Mouse (Mus musculus) lung, postnatal 0 days (tissue): ENCODE data around the gene Soat1. TPM values are rescaled to one million over a fixed set of nuclear protein-coding genes. Genes with fewer than 3 reads are reported as not detected.

Experiments used
- ATAC-seq: fragments of 200-750 bp; cut with Nextera tagmentation; 2 replicates; pipeline ENCODE4 v1.8.0; 2017; ENCODE audit warnings: moderate library complexity
- DNase-seq: peaks from one replicate; pipeline ENCODE4 v3.0.0-alpha.2; 2016; ENCODE audit warnings: low spot score
- H3K27ac ChIP-seq: fragments of 300-500 bp; sonication (generic); 2 replicates; pipeline ENCODE4 v1.5.1; 2014; ENCODE audit warnings: antibody characterized with exemption, mild to moderate bottlenecking, low read length, mixed read lengths
- H3K27me3 ChIP-seq: fragments of 300-500 bp; sonication (generic); replicated peaks from 2 replicates; pipeline ENCODE4 v1.6.1; 2014; ENCODE audit warnings: low read length, mixed read lengths; ENCODE audit not compliant: insufficient read depth
- H3K36me3 ChIP-seq: fragments of 300-500 bp; sonication (generic); 2 replicates; pipeline ENCODE4 v1.6.1; 2014; ENCODE audit warnings: low read length, mixed read lengths; ENCODE audit not compliant: insufficient read depth
- H3K4me1 ChIP-seq: fragments of 300-500 bp; sonication (generic); 2 replicates; pipeline ENCODE4 v1.6.1; 2014; ENCODE audit warnings: antibody characterized with exemption, low read depth, low read length, mixed read lengths; ENCODE audit not compliant: insufficient read depth
- H3K4me2 ChIP-seq: fragments of 300-500 bp; sonication (generic); replicated peaks from 2 replicates; pipeline ENCODE4 v1.6.1; 2014; ENCODE audit warnings: low read depth, mild to moderate bottlenecking, low read length, moderate library complexity, mixed read lengths
- H3K4me3 ChIP-seq: fragments of 300-500 bp; sonication (generic); 2 replicates; pipeline ENCODE4 v1.5.1; 2014; ENCODE audit warnings: low read depth, low read length
- H3K9ac ChIP-seq: fragments of 300-500 bp; sonication (generic); replicated peaks from 2 replicates; pipeline ENCODE4 v1.6.1; 2014; ENCODE audit warnings: low read depth, mild to moderate bottlenecking
- H3K9me3 ChIP-seq: fragments of 300-500 bp; sonication (generic); 2 replicates; pipeline ENCODE4 v1.6.1; 2016; ENCODE audit warnings: low read length, mixed read lengths
- CTCF ChIP-seq: IDR thresholded peaks from 2 replicates; pipeline ENCODE4 v1.5.1; 2016; ENCODE audit warnings: antibody characterized with exemption, mild to moderate bottlenecking
- EP300 ChIP-seq: IDR thresholded peaks from 2 replicates; pipeline ENCODE4 v1.6.1; 2016; ENCODE audit warnings: antibody characterized with exemption, mild to moderate bottlenecking, control low read depth
- WGBS: fragments of 180-500 bp; shearing (Covaris S2); extraction: QIAGEN DNeasy Blood & Tissue Kit; methylation state at CpG from one replicate; pipeline ENCODE4 v1.1.7; 2014; 5-methylcytosine and 5-hydroxymethylcytosine counted together
- polyA plus RNA-seq: library from polyadenylated mRNA; unstranded; fragments of >200 nt; fragmentation: Nextera tagmentation; extraction: Ambion mirVana; gene quantifications from 2 replicates; pipeline ENCODE4 v1.2.1, GENCODE M21; 2015

Soat1 gene
- polyA plus RNA-seq, 1 experiment from 2014 or later: 110 TPM

DNA sequence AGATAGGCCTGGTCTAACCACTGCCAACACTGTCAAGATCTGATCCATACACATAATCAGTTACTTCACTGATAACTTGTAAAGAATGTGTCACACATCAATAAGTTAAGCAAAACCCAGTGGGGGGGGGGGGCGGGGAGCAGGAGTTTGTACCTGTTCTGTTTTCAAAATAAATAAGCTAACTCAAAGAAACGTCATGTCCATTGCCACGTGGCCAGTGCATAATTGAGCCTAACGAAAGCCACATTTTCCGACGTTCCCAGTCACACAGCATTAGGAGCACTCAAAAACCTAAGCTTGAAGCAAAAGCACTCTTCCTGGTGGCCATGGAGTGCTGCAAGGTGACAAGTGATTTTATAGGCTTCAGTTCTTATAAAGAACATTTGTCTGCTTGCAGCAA lies 13.1 kb downstream of the Soat1 start:
- Histone ChIP-seq H3K9me3 (no peaks in the 10 kb centered on the region), H3K9ac (no peak overlapping the region), H3K4me3 (no peak overlapping the region), H3K4me2 (no peak overlapping the region), H3K27ac (no peak overlapping the region), H3K36me3 (no peaks in the 10 kb centered on the region), H3K4me1 (no peaks in the 10 kb centered on the region), H3K27me3 (no peaks in the 10 kb centered on the region)
- TF ChIP-seq CTCF: no peak
- DNase-seq (no peak), ATAC-seq (no peak)
- 62% methylated on average over 6 of the region's 6 CpGs for WGBS

DNA sequence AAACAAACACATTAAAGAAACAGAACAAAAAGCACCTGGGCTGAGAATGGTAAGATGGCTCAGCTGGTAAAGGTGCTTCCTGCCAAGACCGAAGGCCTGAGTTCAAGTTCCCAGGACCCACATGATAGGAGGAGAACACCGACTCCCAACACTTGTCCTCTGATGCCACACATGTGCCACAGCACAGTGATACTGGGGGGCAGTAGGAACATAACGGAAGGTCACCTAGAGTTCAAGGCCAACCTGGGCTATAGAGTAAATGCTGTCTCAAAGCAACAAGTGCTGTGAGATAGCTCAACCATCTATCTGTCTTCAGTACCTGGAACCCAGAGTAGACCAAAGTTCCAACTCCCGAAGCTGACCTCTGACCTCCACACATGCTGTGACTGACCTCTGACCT lies 13.9 kb downstream of the Soat1 start:
- TF ChIP-seq EP300 (no peak), CTCF (no peak)
- Histone ChIP-seq H3K4me3 (no peak overlapping the region), H3K4me2 (no peak overlapping the region), H3K4me1 (no peaks in the 10 kb centered on the region), H3K27ac (no peak overlapping the region), H3K27me3 (no peaks in the 10 kb centered on the region), H3K36me3 (no peaks in the 10 kb centered on the region), H3K9ac (no peak overlapping the region), H3K9me3 (no peaks in the 10 kb centered on the region)
- ATAC-seq (no peak), DNase-seq (no peak)
- 94% methylated on average over 4 of the region's 4 CpGs for WGBS

DNA sequence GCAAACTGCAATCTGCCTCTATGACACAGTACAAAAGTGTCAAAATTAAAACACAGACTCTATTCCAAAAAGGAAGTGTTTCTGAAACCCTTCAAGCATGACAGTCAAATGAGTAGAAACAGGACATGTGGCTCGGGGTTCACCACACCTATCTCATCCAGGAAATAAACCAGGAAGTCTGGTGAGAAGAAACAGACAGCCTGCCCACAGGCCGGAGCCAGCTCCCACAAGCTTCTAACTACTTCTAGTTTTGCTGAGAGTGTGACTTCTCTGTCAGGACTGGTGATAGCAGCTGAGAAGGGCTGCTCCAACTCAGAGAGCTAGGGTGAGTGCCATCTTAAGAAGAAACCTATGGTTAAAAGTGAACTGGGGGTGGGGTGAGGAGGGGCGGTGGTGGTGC lies 14.4 kb downstream of the Soat1 start:
- Histone ChIP-seq H3K4me1 (no peaks in the 10 kb centered on the region), H3K4me2 (no peak overlapping the region), H3K36me3 (no peaks in the 10 kb centered on the region), H3K9me3 (no peaks in the 10 kb centered on the region), H3K27me3 (no peaks in the 10 kb centered on the region), H3K9ac (no peak overlapping the region), H3K27ac (peak overlapping the region; percentile 22; the same call in 1 of the 2 replicates), H3K4me3 (no peak overlapping the region)
- DNase-seq (peak; percentile 54), ATAC-seq (no peak)
- WGBS: 57% methylated on average over 3 of the region's 3 CpGs
- TF ChIP-seq EP300: no peak
- TF ChIP-seq CTCF: no peak

DNA sequence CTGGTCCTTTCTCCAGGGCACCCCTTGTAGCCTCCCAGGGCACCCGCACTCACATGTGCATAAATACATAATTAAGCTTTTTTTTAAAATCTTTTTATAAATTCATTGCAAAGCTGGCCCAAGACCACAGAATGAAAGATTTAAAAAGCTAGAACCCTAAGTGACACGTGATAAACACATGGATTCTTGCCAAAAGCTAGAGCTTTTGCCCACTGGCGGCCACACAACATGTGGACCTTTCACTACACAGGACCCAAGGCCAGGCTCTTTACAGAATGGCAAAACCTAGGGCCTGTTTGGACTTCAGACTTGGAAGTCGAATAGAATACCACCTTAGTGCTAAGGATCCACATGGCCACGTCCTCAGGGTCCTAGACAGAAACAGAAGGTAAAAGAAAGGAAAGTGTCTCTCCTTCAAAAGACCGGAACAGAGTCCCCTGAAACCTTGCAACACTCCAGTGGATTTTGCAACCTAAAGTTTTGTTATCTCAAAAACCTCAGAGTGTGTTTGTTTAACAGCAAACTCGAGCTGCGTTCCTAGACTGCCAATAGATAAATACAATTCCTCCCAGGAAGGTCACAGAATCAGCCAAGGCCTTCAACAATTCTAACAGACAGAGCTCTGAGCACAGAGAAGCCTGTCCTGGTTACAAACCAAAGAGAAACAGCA lies 15.6 kb downstream of the Soat1 start:
- Histone ChIP-seq H3K4me1 (no peaks in the 10 kb centered on the region), H3K9me3 (no peaks in the 10 kb centered on the region), H3K36me3 (no peaks in the 10 kb centered on the region), H3K9ac (no peak overlapping the region), H3K4me3 (no peak overlapping the region), H3K27me3 (no peaks in the 10 kb centered on the region), H3K4me2 (peak overlapping the region; percentile 27; the same call in 1 of the 2 replicates), H3K27ac (peak overlapping the region; percentile 58)
- WGBS: 30% methylated on average over 8 of the region's 8 CpGs
- TF ChIP-seq EP300 (peak; percentile 92), CTCF (no peak)
- DNase-seq (peak; percentile 82), ATAC-seq (peak; percentile 69)

DNA sequence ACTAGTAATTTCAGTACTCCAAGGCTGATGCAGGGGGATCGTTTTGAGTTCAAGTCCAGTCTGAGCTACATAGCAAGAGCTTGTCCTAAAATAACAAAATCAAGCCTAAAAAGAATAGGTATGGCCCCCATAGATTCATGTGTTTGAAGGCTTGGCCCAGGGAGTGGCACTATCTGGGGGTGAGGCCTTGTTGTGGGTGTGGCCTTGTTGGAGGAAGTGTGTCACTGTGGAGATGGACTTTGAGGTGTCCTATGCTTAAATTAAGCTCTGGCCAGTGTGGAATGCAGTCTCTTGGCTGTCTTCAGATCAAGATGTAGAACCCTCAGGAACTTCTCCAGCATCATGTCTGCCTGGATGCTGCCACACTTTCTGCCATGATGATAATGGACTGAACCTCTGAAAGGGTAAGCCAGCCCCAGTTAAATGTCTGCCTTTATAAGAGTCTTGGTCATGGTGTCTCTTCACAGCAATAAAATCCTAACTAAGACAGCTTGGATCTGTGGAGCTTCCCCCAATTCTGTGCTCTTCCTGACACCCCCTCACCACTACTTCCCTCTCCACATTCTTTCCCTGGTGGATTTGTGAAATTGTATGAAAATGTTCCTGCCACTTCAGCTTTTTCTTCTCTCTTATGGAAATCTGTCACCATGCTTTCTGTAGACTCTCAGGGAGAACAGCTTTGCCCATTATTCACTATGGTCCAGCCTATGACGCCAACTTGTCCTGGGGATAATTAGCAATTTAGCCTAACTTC lies 18.9 kb downstream of the Soat1 start:
- ATAC-seq: no peak
- Histone ChIP-seq H3K27ac (no peak overlapping the region), H3K9ac (no peak overlapping the region), H3K9me3 (no peaks in the 10 kb centered on the region), H3K36me3 (no peaks in the 10 kb centered on the region), H3K4me3 (no peak overlapping the region), H3K27me3 (no peaks in the 10 kb centered on the region), H3K4me1 (peaks cover 2% of the 10 kb centered on the region; the same call in 1 of the 2 replicates), H3K4me2 (no peak overlapping the region)
- TF ChIP-seq CTCF: no peak
- no peak for TF ChIP-seq EP300
- DNase-seq: no peak
- 94% methylated on average over 2 of the region's 2 CpGs for WGBS

DNA sequence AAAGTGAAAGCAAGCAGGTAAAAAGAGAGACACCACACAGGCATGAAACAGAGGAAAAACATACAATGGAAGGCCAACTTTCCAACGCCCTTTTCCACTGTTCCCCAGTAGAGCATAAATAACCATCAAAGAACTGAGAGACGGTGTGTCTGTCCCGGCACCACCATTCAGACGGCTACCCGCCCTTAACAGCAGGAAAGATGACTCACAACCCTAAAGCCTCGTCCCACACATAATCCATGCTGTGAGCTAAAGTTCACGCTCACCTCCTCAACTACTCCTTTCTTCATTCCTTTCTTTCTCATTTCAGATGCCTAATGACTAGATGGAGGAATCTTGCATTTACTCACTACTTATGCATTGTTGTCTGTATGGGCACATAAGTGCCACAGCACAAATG lies 19.7 kb downstream of the Soat1 start:
- Histone ChIP-seq H3K36me3 (no peaks in the 10 kb centered on the region), H3K4me3 (no peak overlapping the region), H3K4me1 (peaks cover 5% of the 10 kb centered on the region; the same call in 1 of the 2 replicates), H3K9me3 (no peaks in the 10 kb centered on the region), H3K4me2 (no peak overlapping the region), H3K27ac (no peak overlapping the region), H3K27me3 (no peaks in the 10 kb centered on the region), H3K9ac (no peak overlapping the region)
- 60% methylated on average over 7 of the region's 7 CpGs for WGBS
- ATAC-seq: no peak
- TF ChIP-seq EP300 (no peak), CTCF (no peak)
- no peak for DNase-seq
